Mouse (Mus musculus) liver, embryonic 12.5 days (tissue): Measurements from ENCODE around the gene Ezh1. TPM values are rescaled to one million over a fixed set of nuclear protein-coding genes. Genes with fewer than 3 reads are reported as not detected.
A peak's percentile ranks its signal among the peaks of the same experiment; 100 is the strongest.
"Not testable (repeated sequence)": the region's sequence is repeated elsewhere in the genome, so short reads cannot be mapped to it uniquely, and the experiment has no call there.

Source experiments
- ATAC-seq: fragments of 200-750 bp; cut with Nextera tagmentation; 2 replicates; pipeline ENCODE4 v1.8.0; 2017; ENCODE audit warnings: moderate number of reproducible peaks, mild to moderate bottlenecking, moderate library complexity
- H3K27ac ChIP-seq: fragments of 300-500 bp; sonication (generic); 2 replicates; pipeline ENCODE4 v1.5.1; 2016; ENCODE audit warnings: mild to moderate bottlenecking
- H3K27me3 ChIP-seq: fragments of 300-500 bp; sonication (generic); replicated peaks from 2 replicates; pipeline ENCODE4 v1.6.1; 2016; ENCODE audit warnings: mild to moderate bottlenecking, moderate library complexity
- H3K36me3 ChIP-seq: fragments of 300-500 bp; sonication (generic); 2 replicates; pipeline ENCODE4 v1.6.1; 2016; ENCODE audit warnings: mild to moderate bottlenecking, moderate library complexity
- H3K4me1 ChIP-seq: fragments of 300-500 bp; sonication (generic); 2 replicates; pipeline ENCODE4 v1.6.1; 2016
- H3K4me2 ChIP-seq: fragments of 300-500 bp; sonication (generic); 2 replicates; pipeline ENCODE4 v1.6.1; 2016; ENCODE audit warnings: mild to moderate bottlenecking, moderate library complexity
- H3K4me3 ChIP-seq: fragments of 300-500 bp; sonication (generic); 2 replicates; pipeline ENCODE4 v1.5.1; 2016; ENCODE audit warnings: mild to moderate bottlenecking, moderate library complexity
- H3K9ac ChIP-seq: fragments of 300-500 bp; sonication (generic); 2 replicates; pipeline ENCODE4 v1.6.1; 2016; ENCODE audit warnings: mild to moderate bottlenecking, moderate library complexity
- H3K9me3 ChIP-seq: fragments of 300-500 bp; sonication (generic); replicated peaks from 2 replicates; pipeline ENCODE4 v1.6.1; 2016; ENCODE audit warnings: mild to moderate bottlenecking, moderate library complexity
- WGBS: fragments of 180-500 bp; shearing (Covaris S2); methylation state at CpG from one replicate; pipeline ENCODE4 v1.1.7; 2016; ENCODE audit not compliant: insufficient replicate concordance; 5-methylcytosine and 5-hydroxymethylcytosine counted together
- polyA plus RNA-seq: library from polyadenylated mRNA; unstranded; fragments of >200 nt; fragmentation: Nextera tagmentation; extraction: Ambion mirVana; gene quantifications from 2 replicates; pipeline ENCODE4 v1.2.1, GENCODE M21; 2016

Gene Ezh1
- polyA plus RNA-seq, 1 experiment from 2014 or later = 9.8 TPM

DNA sequence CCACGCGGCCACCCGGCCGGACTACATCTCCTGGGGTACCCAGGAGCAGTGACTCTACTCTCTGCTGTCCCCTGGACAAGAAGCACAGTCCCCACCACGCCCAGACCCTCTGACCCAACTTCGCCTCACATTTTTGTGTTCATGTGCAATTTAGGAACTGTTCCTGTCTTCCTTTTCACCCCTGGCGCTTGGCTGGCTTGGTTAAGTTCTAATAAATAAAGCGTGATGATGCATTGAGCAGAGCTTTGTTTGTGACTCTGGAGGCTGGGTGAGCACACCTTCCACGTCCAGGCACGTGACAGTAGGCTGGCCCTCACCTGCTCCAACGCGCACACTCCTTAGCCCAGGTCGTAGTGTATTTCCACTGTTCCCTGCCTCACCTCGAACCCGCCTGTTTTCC is 64.7 kb downstream of the Ezh1 start:
- 70% methylated on average over 15 of the region's 15 CpGs for WGBS
- H3K27ac ChIP-seq = no peak overlapping the region
- H3K9me3 ChIP-seq = no peaks in the 10 kb centered on the region
- peaks cover 97% of the 10 kb centered on the region for H3K27me3 ChIP-seq
- ATAC-seq = no peak
- no peak overlapping the region for H3K4me2 ChIP-seq
- H3K4me1 ChIP-seq = peaks cover 24% of the 10 kb centered on the region
- H3K36me3 ChIP-seq = peaks cover 5% of the 10 kb centered on the region; the same call in 1 of the 2 replicates
- H3K4me3 ChIP-seq = no peak overlapping the region
- no peak overlapping the region for H3K9ac ChIP-seq

DNA sequence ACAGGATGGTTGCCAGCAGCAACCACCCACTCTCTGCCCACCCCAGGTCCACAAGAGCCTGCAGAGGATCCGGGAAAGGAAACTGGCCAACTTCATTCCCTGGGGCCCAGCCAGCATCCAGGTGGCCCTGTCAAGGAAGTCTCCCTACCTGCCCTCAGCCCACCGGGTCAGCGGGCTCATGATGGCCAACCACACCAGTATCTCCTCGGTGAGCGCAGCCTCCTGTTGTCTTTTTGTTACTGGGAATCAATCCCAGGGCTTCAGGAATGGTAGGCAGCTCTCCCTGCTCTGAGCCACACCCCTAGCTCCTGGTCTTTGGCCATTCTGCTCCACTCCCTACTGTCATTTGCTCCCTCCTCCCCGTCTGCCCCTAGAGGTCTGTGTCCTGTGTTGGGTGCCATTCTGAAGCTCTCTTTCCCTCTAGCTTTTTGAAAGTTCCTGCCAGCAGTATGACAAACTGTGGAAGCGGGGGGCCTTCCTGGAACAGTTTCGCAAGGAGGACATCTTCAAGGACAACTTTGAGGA is 65.2 kb downstream of the Ezh1 start:
- H3K4me3 ChIP-seq, H3K4me2 ChIP-seq, H3K27ac ChIP-seq, ATAC-seq, H3K36me3 ChIP-seq, H3K9ac ChIP-seq, H3K9me3 ChIP-seq: not testable (repeated sequence)
- Histone ChIP-seq H3K4me1 (peaks cover 24% of the 10 kb centered on the region), H3K27me3 (peaks cover 97% of the 10 kb centered on the region)
- WGBS = 58% methylated on average over 8 of the region's 8 CpGs

DNA sequence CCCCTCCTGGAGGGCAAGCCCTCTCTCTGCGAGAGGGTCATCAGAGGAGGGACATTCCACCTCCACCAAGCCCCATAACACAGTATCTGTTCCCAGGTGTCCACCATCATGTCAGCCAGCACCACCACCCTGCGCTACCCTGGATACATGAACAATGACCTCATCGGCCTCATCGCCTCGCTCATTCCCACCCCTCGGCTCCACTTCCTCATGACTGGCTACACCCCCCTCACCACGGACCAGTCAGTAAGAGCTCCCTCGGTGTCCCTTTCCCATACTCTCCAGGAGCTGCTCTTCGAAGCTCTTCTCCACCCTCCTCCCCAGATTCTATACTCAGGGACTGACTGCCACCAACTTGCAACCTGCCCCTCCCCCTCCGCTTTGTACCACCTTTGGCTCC is 66.1 kb downstream of the Ezh1 start:
- ATAC-seq = not testable (repeated sequence)
- peaks cover 97% of the 10 kb centered on the region for H3K27me3 ChIP-seq
- 52% methylated on average over 10 of the region's 10 CpGs for WGBS

DNA sequence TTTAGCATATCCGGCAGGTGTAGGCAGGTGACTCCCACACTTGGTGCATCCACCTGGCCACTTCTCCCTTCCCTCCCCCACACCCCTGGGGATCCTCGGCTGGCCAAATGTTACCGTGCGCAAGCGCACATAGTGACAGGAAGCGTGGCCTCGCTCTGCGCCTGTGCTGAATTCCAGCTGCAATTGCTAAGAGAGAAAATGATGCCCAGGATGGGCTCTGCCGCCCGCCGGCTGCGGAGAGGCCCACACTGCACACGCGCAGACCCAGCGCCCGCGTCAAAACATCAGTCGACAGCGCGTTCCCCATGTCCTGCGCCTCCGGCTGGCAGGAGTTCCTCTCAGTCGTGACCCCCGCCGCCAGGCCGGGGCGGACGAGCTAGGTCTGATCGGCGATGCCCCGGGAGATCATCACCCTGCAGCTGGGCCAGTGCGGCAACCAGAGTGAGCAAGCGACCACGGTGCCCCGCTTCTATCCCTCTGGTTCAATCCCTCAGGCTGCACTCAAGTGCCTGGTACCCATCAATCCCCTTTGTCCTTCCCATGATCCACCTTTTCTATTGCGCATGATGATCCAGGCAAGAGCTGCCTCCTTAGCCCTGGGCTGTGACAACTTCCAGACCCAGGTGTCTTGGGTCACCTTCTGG is 70.4 kb downstream of the Ezh1 start, which contains the start of gene Tubg2:
Gene Tubg2 (plus strand): TSS at position 180 of the 644 bp plus-strand sequence.
- 3% methylated on average over 36 of the region's 36 CpGs for WGBS
- Histone ChIP-seq H3K4me1 (no peaks in the 10 kb centered on the region), H3K9ac (no peak within 1 kb of the TSS), H3K4me3 (peak within 1 kb of the TSS; percentile 36), H3K27ac (no peak within 1 kb of the TSS), H3K4me2 (peak within 1 kb of the TSS; percentile 61), H3K27me3 (peaks cover 65% of the 10 kb centered on the region), H3K9me3 (no peaks in the 10 kb centered on the region), H3K36me3 (no peaks in the 10 kb centered on the region)
- no peak for ATAC-seq

More for the DNA sequence above, 66.1 kb downstream of the Ezh1 start:
- not testable (repeated sequence) for H3K27ac ChIP-seq, H3K9me3 ChIP-seq, H3K4me3 ChIP-seq, H3K36me3 ChIP-seq, H3K4me2 ChIP-seq, H3K9ac ChIP-seq
- peaks cover 19% of the 10 kb centered on the region for H3K4me1 ChIP-seq

DNA sequence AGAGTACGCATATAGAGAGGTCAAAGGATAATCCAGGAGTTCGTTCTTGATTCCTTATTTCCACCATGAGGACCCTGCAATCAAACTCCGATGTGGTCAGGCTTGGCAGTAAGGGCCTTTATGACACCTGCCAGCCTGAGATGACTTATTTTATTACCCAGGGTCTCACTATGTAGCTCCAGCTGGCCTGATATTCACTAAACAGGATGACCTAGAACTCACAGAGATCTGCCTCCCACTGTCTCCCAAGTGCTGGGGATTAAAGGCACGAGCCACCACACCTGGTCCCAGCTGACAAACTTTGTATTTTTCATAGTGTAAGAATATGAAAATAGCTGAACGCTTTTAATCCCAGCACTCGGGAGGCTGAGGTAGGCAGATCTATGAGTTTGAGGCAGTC is 71.1 kb downstream of the Ezh1 start:
- no peaks in the 10 kb centered on the region for H3K4me1 ChIP-seq
- H3K27ac ChIP-seq = no peak overlapping the region
- H3K36me3 ChIP-seq = no peaks in the 10 kb centered on the region
- peaks cover 59% of the 10 kb centered on the region for H3K27me3 ChIP-seq
- H3K4me3 ChIP-seq = no peak overlapping the region
- WGBS = 60% methylated on average over 6 of the region's 6 CpGs
- no peaks in the 10 kb centered on the region for H3K9me3 ChIP-seq
- no peak overlapping the region for H3K9ac ChIP-seq
- no peak overlapping the region for H3K4me2 ChIP-seq
- no peak for ATAC-seq

DNA sequence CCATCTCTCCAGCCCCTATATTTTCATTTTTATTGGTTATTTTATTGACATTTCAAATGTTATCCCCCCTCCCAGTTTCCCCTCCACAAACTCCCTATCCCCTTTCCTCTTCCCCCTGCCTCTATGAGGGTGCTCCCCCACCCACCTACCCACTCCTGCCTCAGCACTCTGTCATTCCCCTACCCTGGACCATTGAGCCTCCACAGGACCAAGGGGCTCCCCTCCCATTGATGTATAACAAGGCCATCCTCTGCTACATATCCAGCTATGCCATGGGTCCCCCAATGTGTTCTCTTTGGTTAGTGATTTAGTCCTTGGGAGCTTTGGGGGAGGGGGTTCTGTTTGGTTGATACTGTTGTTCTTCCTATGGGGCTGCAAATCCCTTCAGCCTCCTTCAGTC is 71.6 kb downstream of the Ezh1 start:
- Histone ChIP-seq H3K27ac (no peak overlapping the region), H3K27me3 (peaks cover 55% of the 10 kb centered on the region), H3K36me3 (no peaks in the 10 kb centered on the region), H3K4me3 (no peak overlapping the region), H3K4me1 (no peaks in the 10 kb centered on the region), H3K9me3 (no peaks in the 10 kb centered on the region), H3K9ac (no peak overlapping the region), H3K4me2 (no peak overlapping the region)
- no peak for ATAC-seq

DNA sequence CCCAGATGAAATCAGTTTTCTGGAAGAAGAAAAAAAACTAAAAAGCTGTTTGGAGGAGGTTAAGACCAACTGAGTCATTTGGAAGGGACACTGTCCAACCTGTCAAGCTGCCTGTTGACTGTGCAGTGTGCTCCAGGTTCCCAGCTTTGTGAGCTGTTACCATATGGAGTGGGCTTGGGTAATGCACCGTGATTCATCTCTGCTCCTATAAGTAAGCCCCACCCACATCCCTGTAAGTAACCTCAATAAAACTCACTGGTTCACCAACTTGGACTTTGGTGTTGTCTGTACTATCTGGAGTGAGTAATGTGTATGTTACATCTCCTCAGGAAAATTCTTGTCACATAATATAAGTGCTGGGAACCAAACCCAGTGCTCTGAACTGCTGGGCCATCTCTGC is 73.4 kb downstream of the Ezh1 start:
- Histone ChIP-seq H3K27ac (no peak overlapping the region), H3K4me3 (no peak overlapping the region), H3K9ac (no peak overlapping the region), H3K27me3 (peaks cover 43% of the 10 kb centered on the region), H3K4me1 (no peaks in the 10 kb centered on the region), H3K9me3 (no peaks in the 10 kb centered on the region), H3K4me2 (no peak overlapping the region), H3K36me3 (no peaks in the 10 kb centered on the region)
- no peak for ATAC-seq
- 65% methylated on average over 1 of the region's 1 CpGs for WGBS

DNA sequence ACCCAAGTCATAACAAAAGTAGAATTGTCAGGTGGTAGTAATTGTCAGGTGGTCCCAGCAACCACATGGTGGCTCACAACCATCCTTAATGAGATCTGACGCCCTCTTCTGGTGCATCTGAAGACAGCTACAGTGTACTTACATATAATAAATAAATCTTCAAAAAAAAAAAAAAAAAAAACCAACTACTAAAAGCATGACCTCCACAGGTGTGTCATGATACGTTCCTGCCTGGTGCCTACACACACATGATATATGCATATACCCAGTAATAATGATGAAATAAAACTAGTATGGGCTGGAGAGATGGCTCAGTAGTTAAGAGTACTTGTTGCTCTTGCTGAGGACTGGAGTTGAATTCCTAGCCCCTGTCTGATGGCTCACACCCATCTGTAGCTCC is 75.2 kb downstream of the Ezh1 start:
- 27% methylated on average over 2 of the region's 2 CpGs for WGBS
- Histone ChIP-seq H3K27me3 (peaks cover 26% of the 10 kb centered on the region), H3K4me1 (no peaks in the 10 kb centered on the region), H3K9me3 (no peaks in the 10 kb centered on the region), H3K9ac (no peak overlapping the region), H3K27ac (no peak overlapping the region), H3K4me3 (no peak overlapping the region), H3K4me2 (no peak overlapping the region), H3K36me3 (no peaks in the 10 kb centered on the region)
- no peak for ATAC-seq

DNA sequence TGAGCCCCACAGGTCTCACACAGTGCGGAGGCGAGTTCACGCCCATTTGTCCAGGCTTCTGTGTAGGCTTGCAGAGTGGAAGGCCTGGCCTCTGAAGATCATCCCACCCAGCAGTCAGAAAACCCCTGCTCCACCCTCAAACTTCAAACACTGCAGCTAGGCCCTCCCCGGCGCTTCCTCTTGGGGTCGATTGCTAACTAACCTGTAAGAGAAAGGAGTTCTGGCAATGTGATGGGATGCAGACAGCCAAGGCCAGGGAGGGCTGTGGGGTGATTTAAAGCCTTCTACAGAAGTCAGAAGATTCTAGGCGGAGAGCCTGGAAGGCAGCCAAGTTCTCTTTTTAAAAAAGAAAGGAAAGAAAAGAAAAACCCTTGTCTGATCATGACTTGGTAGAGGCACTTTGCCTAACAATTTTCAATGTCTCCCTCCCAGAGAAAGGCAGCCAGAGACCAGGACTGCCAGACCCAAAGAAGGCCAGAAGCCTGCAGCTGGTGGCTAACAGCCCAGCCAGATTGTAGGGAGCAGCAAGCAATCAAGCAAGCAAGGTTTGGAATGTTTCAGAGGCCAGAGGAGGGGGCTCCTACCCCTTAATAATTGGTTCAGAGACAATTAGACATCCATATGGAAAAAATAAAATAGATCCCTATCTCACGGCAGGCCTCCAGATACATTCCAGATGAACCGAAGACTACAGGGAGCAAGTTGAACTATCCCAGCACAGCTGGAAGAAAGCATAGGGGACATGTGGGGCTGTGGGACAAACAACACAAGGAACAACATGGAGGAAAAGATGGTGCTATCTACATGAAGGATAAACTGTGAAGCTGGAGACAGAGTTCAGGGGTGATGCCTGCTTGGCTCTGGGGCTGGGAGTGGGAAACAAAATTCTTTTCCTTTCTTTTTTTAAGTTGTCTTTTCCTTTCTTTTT is 76.8 kb downstream of the Ezh1 start:
- Histone ChIP-seq H3K27me3 (peaks cover 10% of the 10 kb centered on the region), H3K9me3 (no peaks in the 10 kb centered on the region), H3K36me3 (no peaks in the 10 kb centered on the region), H3K4me2 (no peak overlapping the region), H3K27ac (no peak overlapping the region), H3K4me1 (no peaks in the 10 kb centered on the region), H3K9ac (no peak overlapping the region), H3K4me3 (no peak overlapping the region)
- 57% methylated on average over 9 of the region's 9 CpGs for WGBS
- ATAC-seq = no peak

DNA sequence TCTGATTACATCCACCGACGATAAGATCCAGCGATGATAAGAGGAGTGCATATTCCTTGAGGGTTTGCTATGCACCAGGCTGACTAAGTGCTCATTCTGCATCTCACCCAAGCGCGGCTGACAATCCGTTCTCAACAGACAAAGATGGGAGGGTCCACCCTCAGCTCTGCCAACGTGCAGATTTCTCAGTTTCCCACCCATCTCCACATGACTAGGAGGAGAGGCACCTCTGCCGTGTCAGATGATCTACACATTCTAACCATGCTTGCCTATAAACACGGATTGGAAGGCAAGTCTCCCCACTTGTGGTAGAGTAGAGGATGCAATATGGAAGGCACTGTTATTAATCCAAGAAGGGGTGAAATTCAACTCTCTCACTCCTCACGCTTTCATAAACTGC is 77.5 kb downstream of the Ezh1 start:
- Histone ChIP-seq H3K9ac (no peak overlapping the region), H3K4me1 (no peaks in the 10 kb centered on the region), H3K36me3 (no peaks in the 10 kb centered on the region), H3K4me2 (no peak overlapping the region), H3K4me3 (no peak overlapping the region), H3K27ac (no peak overlapping the region), H3K9me3 (no peaks in the 10 kb centered on the region), H3K27me3 (peaks cover 14% of the 10 kb centered on the region)
- ATAC-seq = no peak
- WGBS = 66% methylated on average over 10 of the region's 10 CpGs

DNA sequence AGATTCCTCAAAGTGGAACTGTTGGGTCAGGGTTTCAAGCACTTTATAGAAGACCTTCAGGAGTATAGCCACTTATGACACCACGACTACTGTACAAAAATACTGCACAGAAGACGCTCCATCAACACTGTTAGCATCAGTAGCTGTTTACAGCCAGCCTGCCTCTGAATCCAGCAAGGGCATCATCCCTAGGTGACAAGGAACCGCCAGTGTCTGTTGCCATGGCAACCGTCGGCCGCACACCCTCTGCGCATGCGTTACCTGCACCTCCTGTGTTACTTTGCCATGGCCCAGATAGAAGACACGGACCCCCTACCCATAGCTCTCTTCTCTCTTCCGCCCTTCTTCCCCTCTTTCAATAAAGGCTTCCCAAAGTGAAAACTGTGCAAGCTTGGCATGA is 79.9 kb downstream of the Ezh1 start:
- 35% methylated on average over 10 of the region's 10 CpGs for WGBS

More for the DNA sequence above, 79.9 kb downstream of the Ezh1 start:
- no peaks in the 10 kb centered on the region for H3K4me1 ChIP-seq
- no peak overlapping the region for H3K27ac ChIP-seq
- H3K9ac ChIP-seq = no peak overlapping the region
- peaks cover 28% of the 10 kb centered on the region for H3K27me3 ChIP-seq
- no peaks in the 10 kb centered on the region for H3K9me3 ChIP-seq
- no peak overlapping the region for H3K4me3 ChIP-seq
- H3K36me3 ChIP-seq = no peaks in the 10 kb centered on the region
- no peak for ATAC-seq
- H3K4me2 ChIP-seq = no peak overlapping the region
